Mouse (Mus musculus): ENCODE measurements around the gene Rftn2.

- TF ChIP-seq MAFK (IDR thresholded peaks at IDR 0.05; ENCODE audit: insufficient read depth, low read depth, low read length) (no peak), HCFC1 (IDR thresholded peaks at IDR 0.05; ENCODE audit: borderline replicate concordance, insufficient read depth, low read length) (no peak)
Measured at GRCm38 (mm10) chr1:55234910-55235520, 8.4 kb upstream of the Rftn2 start.

Data from ES-E14 (cell line).